Mouse (Mus musculus) bone marrow, adult 2 months (tissue): ENCODE results near the gene B3gnt4. TPM values are rescaled to one million over a fixed set of nuclear protein-coding genes. Genes with fewer than 3 reads are reported as not detected.

Source experiments
- H3K27ac ChIP-seq: fragments of 200-500 bp; 2 replicates; pipeline ENCODE4 v1.5.1; 2012; ENCODE audit warnings: low read depth, mild to moderate bottlenecking, control low read depth, inconsistent platforms, low read length; ENCODE audit not compliant: control insufficient read depth, poor library complexity, insufficient read depth
- H3K4me1 ChIP-seq: fragments of 200-500 bp; 2 replicates; pipeline ENCODE4 v1.6.1; 2011; ENCODE audit warnings: low read length; ENCODE audit not compliant: control insufficient read depth, insufficient read depth
- H3K4me3 ChIP-seq: fragments of 200-500 bp; replicated peaks from 2 replicates; pipeline ENCODE3; 2011; ENCODE audit warnings: mild to moderate bottlenecking, low read depth, low read length, control low read depth; ENCODE audit not compliant: control insufficient read depth
- CTCF ChIP-seq: fragments of 200-500 bp; IDR thresholded peaks from 2 replicates; pipeline ENCODE4 v1.5.1; 2011; ENCODE audit warnings: low read length, control low read depth; ENCODE audit not compliant: control insufficient read depth, insufficient read depth
- POLR2A ChIP-seq: fragments of 200-500 bp; IDR thresholded peaks from 2 replicates; pipeline ENCODE4 v1.6.1; 2011; ENCODE audit warnings: low read depth, mild to moderate bottlenecking, control low read depth, low read length, borderline replicate concordance; ENCODE audit not compliant: control insufficient read depth
- WGBS: fragments of 180-500 bp; shearing (Covaris S2); methylation state at CpG from one replicate; pipeline ENCODE4 v1.1.7; 2018; 5-methylcytosine and 5-hydroxymethylcytosine counted together
- polyA plus RNA-seq: library from polyadenylated mRNA; stranded (reverse); fragments of >200 nt; gene quantifications from 2 replicates; pipeline ENCODE4 v1.2.4, GENCODE M21; 2011; ENCODE audit warnings: low replicate concordance; ENCODE audit not compliant: missing spikeins, insufficient read depth, insufficient read length

Gene B3gnt4
- polyA plus RNA-seq, 1 experiment = not detected

GRCm38 (mm10) chr5:123522166-123522565 lies 11.9 kb downstream of the B3gnt4 start:
- H3K27ac ChIP-seq = no peak overlapping the region
- 72% methylated on average over 1 of the region's 1 CpGs for WGBS
- TF ChIP-seq CTCF (no peak), POLR2A (no peak)
- H3K4me3 ChIP-seq = no peak overlapping the region
- H3K4me1 ChIP-seq = peaks cover 2% of the 10 kb centered on the region

DNA sequence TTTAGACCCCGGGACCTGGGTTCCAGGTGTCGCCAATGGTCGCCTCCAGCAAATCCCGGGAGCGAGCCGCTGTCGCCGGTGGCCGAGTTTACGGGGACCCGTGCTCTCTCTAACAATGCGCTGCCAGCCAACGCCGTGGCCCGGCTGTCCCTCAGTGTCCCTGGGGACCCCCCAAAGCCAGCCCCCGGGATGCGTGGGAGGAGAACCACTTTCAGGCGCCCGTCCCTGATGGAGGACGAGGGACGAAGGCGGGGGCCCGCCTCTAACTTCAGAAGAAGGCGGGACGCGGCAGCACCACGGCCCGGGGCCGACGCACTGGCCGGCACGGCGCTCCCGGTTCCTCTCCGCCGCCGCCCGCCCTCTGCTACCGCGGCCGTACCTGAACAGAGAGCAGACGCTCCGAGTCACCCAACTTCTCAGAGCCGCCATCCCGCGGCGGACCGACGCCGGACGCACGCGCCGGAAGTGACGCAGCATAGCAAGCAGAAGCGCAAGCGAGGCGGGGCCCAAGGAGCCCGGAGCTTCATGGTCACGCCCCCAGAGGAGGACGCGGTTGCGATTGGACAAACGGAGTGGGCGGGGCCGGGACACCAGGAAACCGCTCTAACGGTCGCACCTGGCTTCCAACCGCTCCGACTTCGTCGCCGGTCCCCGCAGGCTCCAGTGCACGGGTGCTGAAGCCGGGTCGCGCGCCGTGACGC lies 13.6 kb downstream of the B3gnt4 start, which contains the start of gene Diablo:
Diablo (minus strand) TSS at position 485 of the 701 bp plus-strand sequence.
- peaks cover 2% of the 10 kb centered on the region for H3K4me1 ChIP-seq
- WGBS = under 1% methylated on average over 82 of the region's 82 CpGs
- H3K4me3 ChIP-seq = peak within 1 kb of the TSS; percentile 95
- TF ChIP-seq POLR2A (peak; percentile 91; the same call in 1 of the 2 replicates), CTCF (no peak)
- peak within 1 kb of the TSS; percentile 75 for H3K27ac ChIP-seq

- TF ChIP-seq CTCF = peak; percentile 5; the same call in 1 of the 2 replicates
- no peak for TF ChIP-seq POLR2A
- peak overlapping the region; percentile 75 for H3K27ac ChIP-seq
- peak overlapping the region; percentile 95 for H3K4me3 ChIP-seq
- WGBS = under 1% methylated on average over 25 of the region's 27 CpGs
- peaks cover 2% of the 10 kb centered on the region for H3K4me1 ChIP-seq
Observed at GRCm38 (mm10) chr5:123524393-123524750, 14.1 kb downstream of the B3gnt4 start.

DNA sequence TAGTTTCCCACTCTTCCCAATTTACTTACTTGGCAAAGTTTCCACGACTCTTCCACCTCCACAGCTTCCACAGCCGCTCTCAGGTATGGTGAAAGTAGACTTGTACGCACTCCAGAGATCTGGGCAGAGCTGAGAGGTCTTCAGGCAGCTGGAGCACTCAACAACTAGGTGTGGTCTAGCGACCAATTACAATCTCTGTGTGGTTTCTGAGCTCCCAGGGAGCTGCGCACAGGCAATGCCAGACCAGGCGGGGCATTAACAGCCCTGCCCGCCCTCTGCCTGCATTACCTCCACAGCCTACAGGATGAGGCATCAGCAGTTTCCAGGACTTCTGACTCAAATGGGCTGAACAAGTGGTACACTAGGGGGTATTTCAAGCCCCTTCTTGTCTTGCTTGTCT lies 15.0 kb downstream of the B3gnt4 start, which contains the start of gene Gm49027:
Gm49027 (minus strand) TSS at position 208 of the 400 bp plus-strand sequence.
- H3K4me3 ChIP-seq = peak within 1 kb of the TSS; percentile 95
- TF ChIP-seq POLR2A = no peak
- TF ChIP-seq CTCF = no peak
- H3K27ac ChIP-seq = no peak within 1 kb of the TSS; the same call in 1 of the 2 replicates
- peaks cover 2% of the 10 kb centered on the region for H3K4me1 ChIP-seq
- 81% methylated on average over 7 of the region's 7 CpGs for WGBS

DNA sequence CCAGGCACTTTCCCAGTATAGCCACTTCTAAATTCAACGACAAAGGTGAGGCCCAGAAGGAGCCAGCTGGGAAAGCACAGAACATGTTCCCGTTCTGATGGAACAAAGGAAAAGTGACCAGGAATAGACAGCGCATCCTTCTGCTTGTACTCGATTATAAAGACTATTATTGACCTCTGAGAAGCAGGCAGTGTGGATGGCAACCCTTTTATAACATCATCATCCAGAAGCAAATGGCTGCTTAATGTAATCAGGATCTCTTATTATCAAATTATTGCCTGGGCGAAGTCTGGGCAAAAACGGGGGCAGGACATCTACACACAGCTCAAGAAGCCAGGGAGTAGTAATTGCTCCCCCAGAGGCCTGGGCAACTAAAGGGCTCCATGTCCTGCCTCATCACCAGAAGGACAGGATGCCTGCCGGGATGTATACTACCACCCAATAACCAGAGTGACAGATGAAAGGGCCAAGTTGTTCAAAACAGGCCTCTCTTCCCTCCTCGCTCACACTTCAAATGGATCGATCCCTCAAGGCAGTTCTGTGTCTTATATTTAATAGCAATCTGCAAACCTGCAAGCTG lies 15.7 kb downstream of the B3gnt4 start:
- H3K4me3 ChIP-seq = no peak overlapping the region
- 89% methylated on average over 9 of the region's 9 CpGs for WGBS
- no peak overlapping the region for H3K27ac ChIP-seq

DNA sequence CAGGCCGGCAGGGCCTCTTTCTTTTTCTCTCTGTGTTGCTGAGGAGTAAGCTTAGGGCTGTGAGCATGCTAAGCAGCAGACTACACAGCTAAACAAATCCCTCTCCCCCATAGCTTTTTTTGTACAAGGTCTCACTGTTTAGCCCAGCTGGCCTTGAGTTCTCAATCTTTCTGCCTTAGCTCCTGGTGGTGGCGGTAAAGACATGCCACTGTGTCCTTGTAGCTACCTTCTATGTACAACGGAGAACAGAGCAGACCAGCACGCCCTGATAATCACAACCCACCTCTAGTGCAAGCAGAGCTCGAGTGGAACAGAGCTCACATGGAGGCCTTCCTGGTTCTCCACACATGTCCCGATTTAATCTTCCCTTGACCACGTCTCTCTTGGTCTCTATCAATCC lies 18.4 kb downstream of the B3gnt4 start:
- TF ChIP-seq POLR2A (no peak), CTCF (no peak)
- no peak overlapping the region for H3K27ac ChIP-seq
- peaks cover 2% of the 10 kb centered on the region for H3K4me1 ChIP-seq
- 83% methylated on average over 7 of the region's 7 CpGs for WGBS
- H3K4me3 ChIP-seq = no peak overlapping the region

More for the DNA sequence above, 15.7 kb downstream of the B3gnt4 start:
- H3K4me1 ChIP-seq = peaks cover 2% of the 10 kb centered on the region
- TF ChIP-seq CTCF = no peak
- no peak for TF ChIP-seq POLR2A

DNA sequence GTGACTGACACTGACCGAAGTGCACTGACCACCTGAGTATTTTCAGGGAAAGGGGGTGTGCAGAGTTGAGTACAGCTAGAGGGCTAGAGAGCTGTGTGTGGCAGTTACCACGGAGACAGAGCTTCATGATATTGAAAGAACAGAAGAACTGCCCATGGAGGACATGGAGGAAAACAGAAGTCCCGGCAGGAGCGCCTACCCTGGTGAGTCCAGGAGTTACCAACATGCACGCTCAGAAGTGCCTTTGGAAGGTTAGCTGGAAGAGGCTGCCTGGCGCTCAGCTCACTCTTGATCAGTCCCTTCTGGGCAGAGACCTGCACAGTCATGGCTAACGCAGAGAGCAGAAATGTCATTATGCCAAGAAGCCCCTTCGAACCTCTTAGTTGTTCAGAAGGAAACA lies 19.8 kb downstream of the B3gnt4 start:
- WGBS = 90% methylated on average over 8 of the region's 8 CpGs
- H3K4me1 ChIP-seq = no peaks in the 10 kb centered on the region

DNA sequence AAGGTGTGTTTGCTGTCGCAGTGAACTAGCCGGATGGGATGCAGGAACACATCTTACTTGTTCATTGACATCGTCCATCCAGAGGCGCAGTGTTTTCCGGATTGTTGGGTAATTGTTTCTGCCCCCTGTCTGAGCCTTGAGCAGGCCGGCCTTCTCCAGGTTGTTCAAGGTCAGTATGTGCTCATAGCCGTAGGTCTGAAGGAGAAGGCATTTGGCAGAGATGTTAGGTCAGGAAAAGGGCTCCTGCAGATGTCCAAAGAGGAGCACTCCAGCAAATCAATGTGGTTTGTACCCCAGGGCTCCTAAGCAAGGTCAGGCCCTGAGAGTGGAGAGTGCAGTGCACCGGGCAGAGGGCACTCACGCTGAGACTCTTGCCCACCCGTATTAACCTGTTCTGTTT lies 23.5 kb downstream of the B3gnt4 start:
- WGBS = 94% methylated on average over 10 of the region's 10 CpGs
- H3K4me3 ChIP-seq = no peak overlapping the region
- H3K4me1 ChIP-seq = no peaks in the 10 kb centered on the region
- TF ChIP-seq POLR2A (no peak), CTCF (no peak)
- no peak overlapping the region for H3K27ac ChIP-seq

More for the DNA sequence above, 19.8 kb downstream of the B3gnt4 start:
- Histone ChIP-seq H3K27ac (no peak overlapping the region), H3K4me3 (no peak overlapping the region)
- TF ChIP-seq POLR2A = no peak
- TF ChIP-seq CTCF = no peak
